Mouse (Mus musculus) midbrain, embryonic 11.5 days (tissue): ENCODE measurements around the gene Wwp2. TPM values are rescaled to one million over a fixed set of nuclear protein-coding genes. Genes with fewer than 3 reads are reported as not detected.

Experiments used
- ATAC-seq: fragments of 200-750 bp; cut with Nextera tagmentation; 2 replicates; pipeline ENCODE4 v1.8.0; 2017; ENCODE audit warnings: moderate TSS enrichment, moderate library complexity; ENCODE audit not compliant: low FRiP score
- DNase-seq: peaks from one replicate; pipeline ENCODE4 v3.0.0; 2015; ENCODE audit warnings: low spot score; ENCODE audit errors: missing footprints
- H3K27ac ChIP-seq: fragments of 300-500 bp; sonication (generic); 2 replicates; pipeline ENCODE4 v1.5.1; 2014; ENCODE audit warnings: low read depth, low read length
- H3K27me3 ChIP-seq: fragments of 300-500 bp; sonication (generic); 2 replicates; pipeline ENCODE4 v1.6.1; 2014; ENCODE audit warnings: mild to moderate bottlenecking, low read length, moderate library complexity, mixed read lengths; ENCODE audit not compliant: control insufficient read depth, insufficient read depth
- H3K36me3 ChIP-seq: fragments of 300-500 bp; sonication (generic); 2 replicates; pipeline ENCODE4 v1.6.1; 2014; ENCODE audit warnings: mild to moderate bottlenecking, low read length, moderate library complexity, mixed read lengths; ENCODE audit not compliant: control insufficient read depth, insufficient read depth
- H3K4me1 ChIP-seq: fragments of 300-500 bp; sonication (generic); 2 replicates; pipeline ENCODE4 v1.6.1; 2014; ENCODE audit warnings: low read length; ENCODE audit not compliant: control insufficient read depth, insufficient read depth
- H3K4me2 ChIP-seq: fragments of 300-500 bp; sonication (generic); 2 replicates; pipeline ENCODE4 v1.6.1; 2014; ENCODE audit warnings: mild to moderate bottlenecking, moderate library complexity
- H3K4me3 ChIP-seq: fragments of 300-500 bp; sonication (generic); 2 replicates; pipeline ENCODE4 v1.5.1; 2014; ENCODE audit warnings: low read depth, low read length
- H3K9ac ChIP-seq: fragments of 300-500 bp; sonication (generic); 2 replicates; pipeline ENCODE4 v1.6.1; 2014; ENCODE audit warnings: low read length
- H3K9me3 ChIP-seq: fragments of 300-500 bp; sonication (generic); 2 replicates; pipeline ENCODE4 v1.6.1; 2016; ENCODE audit warnings: low read length; ENCODE audit not compliant: control insufficient read depth
- WGBS: fragments of 180-500 bp; shearing (Covaris S2); extraction: QIAGEN DNeasy Blood & Tissue Kit; methylation state at CpG from one replicate; pipeline ENCODE4 v1.1.7; 2014; 5-methylcytosine and 5-hydroxymethylcytosine counted together
- polyA plus RNA-seq: library from polyadenylated mRNA; unstranded; fragments of >200 nt; fragmentation: Nextera tagmentation; extraction: Ambion mirVana; gene quantifications from 2 replicates; pipeline ENCODE4 v1.2.1, GENCODE M21; 2014

Wwp2 gene
- polyA plus RNA-seq, 1 experiment from 2014 or later: 53.1 TPM

DNA sequence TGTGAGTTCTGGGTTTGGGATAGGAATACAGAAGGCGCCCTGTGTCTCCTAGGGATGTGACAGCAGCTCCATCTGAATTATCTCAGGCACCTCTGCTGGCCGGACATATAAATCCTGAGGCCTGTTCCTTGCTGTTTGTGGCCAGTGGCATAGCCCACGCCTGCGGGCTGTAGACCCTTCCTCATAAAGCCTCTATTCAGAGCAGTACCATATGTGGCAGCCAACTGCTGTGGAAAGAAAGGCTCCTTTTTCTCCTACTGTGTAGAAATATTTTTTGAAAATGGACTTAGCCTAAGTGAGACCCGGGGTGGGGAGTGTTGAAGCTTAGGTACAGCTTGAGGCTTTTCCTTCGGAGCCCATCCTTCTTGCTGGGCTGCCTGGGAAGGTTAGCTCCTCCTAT, 22.1 kb downstream of the Wwp2 start:
- 91% methylated on average over 6 of the region's 6 CpGs for WGBS
- H3K27ac ChIP-seq: no peak overlapping the region
- no peaks in the 10 kb centered on the region for H3K27me3 ChIP-seq
- no peak overlapping the region for H3K9ac ChIP-seq
- no peaks in the 10 kb centered on the region for H3K4me1 ChIP-seq
- H3K9me3 ChIP-seq: no peaks in the 10 kb centered on the region
- H3K36me3 ChIP-seq: 0 out of 2 replicates have a peak, but pooled peaks cover 5% of the 10 kb centered on the region
- ATAC-seq (no peak), DNase-seq (peak; percentile 17)
- no peak overlapping the region for H3K4me3 ChIP-seq
- no peak overlapping the region for H3K4me2 ChIP-seq

DNA sequence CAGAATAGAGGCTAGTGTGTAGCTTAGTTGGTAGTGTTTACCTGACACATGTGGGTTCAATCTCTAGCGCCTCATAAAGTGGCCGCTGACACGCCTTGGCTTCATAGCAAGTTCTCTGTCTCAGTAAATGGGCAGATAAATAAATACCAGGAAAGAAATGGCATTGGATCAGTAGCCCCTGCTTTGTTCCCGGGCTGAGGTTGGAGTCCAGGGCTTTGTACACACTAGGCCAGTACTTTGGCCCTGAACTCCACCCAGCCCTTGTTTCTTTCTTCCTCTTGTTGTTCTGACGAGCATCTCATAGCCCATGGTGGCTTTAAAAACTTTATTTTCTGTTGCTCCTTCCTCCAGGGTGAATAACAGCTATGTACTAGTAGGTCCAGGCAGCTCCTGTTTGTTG, 26.3 kb downstream of the Wwp2 start:
- Histone ChIP-seq H3K9me3 (no peaks in the 10 kb centered on the region), H3K4me1 (no peaks in the 10 kb centered on the region), H3K27me3 (no peaks in the 10 kb centered on the region), H3K4me3 (no peak overlapping the region), H3K4me2 (no peak overlapping the region), H3K36me3 (0 out of 2 replicates have a peak, but pooled peaks cover 5% of the 10 kb centered on the region), H3K27ac (no peak overlapping the region), H3K9ac (no peak overlapping the region)
- no peak for ATAC-seq
- peak; percentile 69 for DNase-seq
- 92% methylated on average over 5 of the region's 5 CpGs for WGBS

DNA sequence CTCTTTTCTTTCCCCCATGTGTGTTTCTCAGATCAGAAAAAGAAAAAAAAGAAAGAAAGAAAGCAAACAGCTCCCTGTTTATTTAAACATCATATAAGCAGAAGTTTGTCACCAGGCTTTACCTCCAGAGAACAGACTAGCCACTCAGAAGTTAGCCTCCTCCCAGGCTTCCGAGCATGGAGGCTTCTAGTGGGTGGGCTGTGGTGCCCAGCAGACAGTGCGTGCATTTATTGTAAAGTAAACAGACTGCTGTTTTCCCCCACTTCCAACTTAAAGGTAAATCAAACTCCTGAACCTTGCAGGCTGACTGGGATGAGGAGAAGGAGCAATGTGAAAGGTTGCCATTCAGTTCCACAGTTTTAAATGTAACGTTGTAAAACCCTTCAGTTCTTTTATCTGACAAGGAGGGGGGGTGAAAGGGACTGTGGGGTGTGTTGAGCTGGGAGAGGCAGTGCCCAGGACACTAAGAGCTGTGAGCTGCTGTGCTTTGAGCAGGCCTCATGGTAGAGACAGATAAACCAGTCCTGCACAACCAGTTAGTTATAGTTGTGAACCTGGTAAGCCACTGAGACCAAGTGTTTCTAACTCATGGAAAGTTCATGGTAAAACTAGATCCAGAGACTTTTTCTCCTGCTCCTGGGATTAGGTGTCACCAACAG, 29.3 kb downstream of the Wwp2 start:
- DNase-seq (peak; percentile 81), ATAC-seq (no peak)
- WGBS: 78% methylated on average over 3 of the region's 3 CpGs
- H3K4me1 ChIP-seq: no peaks in the 10 kb centered on the region; the same call in 1 of the 2 replicates
- no peak overlapping the region for H3K4me2 ChIP-seq
- no peak overlapping the region for H3K4me3 ChIP-seq
- H3K9ac ChIP-seq: no peak overlapping the region
- H3K9me3 ChIP-seq: no peaks in the 10 kb centered on the region
- H3K27ac ChIP-seq: no peak overlapping the region
- peaks cover 2% of the 10 kb centered on the region for H3K36me3 ChIP-seq
- no peaks in the 10 kb centered on the region for H3K27me3 ChIP-seq

DNA sequence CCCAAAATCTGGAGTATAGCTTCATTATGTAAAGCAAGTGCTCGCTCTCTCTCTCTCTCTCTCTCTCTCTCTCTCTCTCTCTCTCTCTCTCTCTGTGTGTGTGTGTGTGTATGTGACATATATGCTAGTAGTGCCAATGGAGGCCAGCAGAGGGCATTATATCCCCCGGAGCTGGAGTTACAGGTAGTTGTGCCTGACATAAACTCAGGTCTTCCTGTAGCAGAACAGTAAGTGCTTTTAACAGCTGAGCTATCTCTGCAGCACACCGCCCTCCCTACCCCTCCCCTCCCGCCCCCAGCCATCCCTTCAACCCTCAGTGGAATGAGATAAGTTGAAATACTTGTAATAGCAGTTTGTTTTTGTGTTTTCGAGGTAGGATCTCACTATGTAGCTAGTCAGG, 30.5 kb downstream of the Wwp2 start:
- Histone ChIP-seq H3K9me3 (no peaks in the 10 kb centered on the region), H3K9ac (no peak overlapping the region), H3K4me2 (no peak overlapping the region), H3K4me3 (no peak overlapping the region), H3K36me3 (peaks cover 2% of the 10 kb centered on the region), H3K27ac (no peak overlapping the region), H3K4me1 (no peaks in the 10 kb centered on the region; the same call in 1 of the 2 replicates), H3K27me3 (no peaks in the 10 kb centered on the region)
- DNase-seq (peak; percentile 65), ATAC-seq (no peak)
- WGBS: 90% methylated on average over 5 of the region's 5 CpGs

DNA sequence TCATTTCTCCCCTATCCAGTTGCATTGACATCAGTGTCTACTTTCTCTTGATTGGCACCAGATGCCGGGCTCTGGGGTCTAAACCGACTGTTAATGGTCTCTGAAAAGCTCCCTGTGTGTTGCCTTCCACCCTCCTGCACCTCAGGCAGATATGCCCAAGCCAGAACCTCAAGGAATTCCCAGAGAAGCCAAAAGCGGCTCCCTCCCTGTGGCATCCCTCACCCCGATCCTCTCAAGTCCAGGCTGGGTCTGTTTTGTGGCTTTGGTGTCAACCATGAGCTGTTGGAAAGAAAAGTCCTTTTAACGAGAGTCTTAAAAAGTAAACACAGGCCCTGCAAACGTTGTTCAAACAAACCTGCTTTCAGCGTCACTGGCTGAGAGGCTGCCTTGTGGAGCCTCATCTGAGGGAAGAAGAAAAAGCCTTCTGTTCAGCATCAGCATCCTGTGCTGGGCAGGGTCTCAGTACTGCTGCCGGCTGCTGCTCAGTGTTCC, 32.7 kb downstream of the Wwp2 start:
- no peaks in the 10 kb centered on the region for H3K9me3 ChIP-seq
- H3K36me3 ChIP-seq: no peaks in the 10 kb centered on the region; the same call in none of the 2 replicates
- ATAC-seq (no peak), DNase-seq (peak; percentile 83)
- H3K4me3 ChIP-seq: no peak overlapping the region
- no peak overlapping the region for H3K9ac ChIP-seq
- WGBS: 59% methylated on average over 8 of the region's 8 CpGs
- H3K27ac ChIP-seq: no peak overlapping the region; the same call in 1 of the 2 replicates
- no peak overlapping the region for H3K4me2 ChIP-seq
- no peaks in the 10 kb centered on the region; the same call in 1 of the 2 replicates for H3K4me1 ChIP-seq
- H3K27me3 ChIP-seq: no peaks in the 10 kb centered on the region

DNA sequence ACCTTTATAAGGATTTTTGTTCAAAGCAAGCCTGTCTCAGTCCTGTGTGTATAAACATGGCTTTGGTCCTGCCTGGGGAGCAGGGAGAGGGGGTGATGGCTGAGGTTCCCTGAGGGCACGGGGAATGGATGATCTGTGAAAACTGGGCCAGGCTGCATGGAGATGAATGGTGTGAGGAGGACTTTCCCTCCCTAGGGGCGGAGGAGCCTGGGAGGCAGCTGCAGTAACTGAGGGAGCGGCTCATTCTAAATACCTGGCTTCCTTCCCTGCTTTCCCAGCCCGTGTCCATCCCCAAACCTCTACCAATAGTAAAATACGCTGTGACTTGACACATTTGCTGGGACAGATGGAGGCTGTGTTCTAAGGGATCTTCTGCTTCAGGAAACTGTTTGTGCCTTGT, 34.1 kb downstream of the Wwp2 start:
- H3K27ac ChIP-seq: no peak overlapping the region
- no peaks in the 10 kb centered on the region; the same call in none of the 2 replicates for H3K36me3 ChIP-seq
- H3K4me1 ChIP-seq: no peaks in the 10 kb centered on the region; the same call in 1 of the 2 replicates
- H3K27me3 ChIP-seq: no peaks in the 10 kb centered on the region
- no peak for ATAC-seq
- no peaks in the 10 kb centered on the region for H3K9me3 ChIP-seq
- 85% methylated on average over 5 of the region's 5 CpGs for WGBS
- H3K9ac ChIP-seq: no peak overlapping the region
- H3K4me3 ChIP-seq: no peak overlapping the region
- DNase-seq: no peak
- no peak overlapping the region for H3K4me2 ChIP-seq

DNA sequence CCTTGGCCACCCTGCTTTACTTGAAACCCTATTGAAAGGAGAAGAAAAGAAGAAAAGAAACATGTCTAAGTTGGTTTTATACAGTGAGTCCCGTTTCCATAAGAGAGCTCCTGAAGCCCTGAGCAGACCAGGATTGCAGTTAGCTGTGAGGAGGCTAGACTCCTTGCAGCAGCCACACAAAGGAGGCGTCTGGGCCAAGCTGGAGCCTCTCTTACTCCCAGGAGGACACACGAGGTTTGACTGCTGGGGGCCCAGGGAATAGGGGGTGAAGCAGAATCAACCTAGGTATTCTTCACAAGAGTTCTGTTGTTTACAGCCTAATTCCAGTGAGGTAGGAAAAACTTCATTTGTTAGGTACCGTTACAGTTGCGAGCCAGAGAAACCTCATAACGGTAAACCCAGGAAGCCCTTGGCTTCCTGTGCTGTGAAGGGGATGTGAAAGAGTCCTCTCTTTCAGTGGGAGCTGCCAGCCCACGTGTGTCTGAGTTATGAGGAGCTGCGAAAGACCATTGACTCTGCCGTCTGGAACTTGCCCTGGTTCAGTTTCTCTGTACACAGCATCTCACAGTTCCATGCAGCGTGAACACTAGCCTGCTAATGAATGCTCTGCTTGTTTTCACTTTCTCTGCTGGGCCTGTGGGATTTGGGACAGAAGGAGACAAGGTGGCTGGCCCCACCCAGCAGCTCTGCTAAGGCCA, 36.4 kb downstream of the Wwp2 start:
- 82% methylated on average over 10 of the region's 10 CpGs for WGBS
- Histone ChIP-seq H3K27ac (no peak overlapping the region; the same call in 1 of the 2 replicates), H3K36me3 (no peaks in the 10 kb centered on the region; the same call in none of the 2 replicates)

DNA sequence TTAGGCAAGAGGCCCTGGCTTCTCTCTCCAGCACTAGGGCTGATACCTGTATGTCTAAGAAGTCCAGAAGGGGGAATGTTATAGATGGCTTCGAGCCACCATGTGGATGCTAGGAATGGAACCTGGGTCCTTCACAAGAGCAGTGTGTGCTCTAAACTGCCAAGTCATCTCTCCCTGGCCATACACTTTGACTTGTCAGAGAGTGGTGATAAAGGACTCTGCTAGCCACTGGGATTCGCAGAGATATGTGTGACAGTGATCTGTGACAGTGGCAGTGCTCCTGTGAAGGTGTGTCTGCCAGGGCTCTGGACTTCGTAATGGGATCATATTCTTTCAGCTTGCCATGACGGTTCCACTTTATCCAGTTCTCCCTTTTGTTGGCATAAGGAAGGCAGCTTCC, 37.2 kb downstream of the Wwp2 start:
- H3K27ac ChIP-seq: no peak overlapping the region
- H3K4me2 ChIP-seq: no peak overlapping the region
- H3K4me3 ChIP-seq: no peak overlapping the region
- 94% methylated on average over 4 of the region's 4 CpGs for WGBS
- no peaks in the 10 kb centered on the region for H3K9me3 ChIP-seq
- no peak overlapping the region for H3K9ac ChIP-seq
- H3K27me3 ChIP-seq: no peaks in the 10 kb centered on the region
- ATAC-seq (no peak), DNase-seq (peak; percentile 4)
- no peaks in the 10 kb centered on the region; the same call in 1 of the 2 replicates for H3K36me3 ChIP-seq
- H3K4me1 ChIP-seq: no peaks in the 10 kb centered on the region; the same call in 1 of the 2 replicates

More for the DNA sequence above, 36.4 kb downstream of the Wwp2 start:
- Histone ChIP-seq H3K4me2 (no peak overlapping the region), H3K4me1 (no peaks in the 10 kb centered on the region; the same call in 1 of the 2 replicates), H3K27me3 (no peaks in the 10 kb centered on the region), H3K9ac (no peak overlapping the region), H3K9me3 (no peaks in the 10 kb centered on the region), H3K4me3 (no peak overlapping the region)
- DNase-seq (peak; percentile 45), ATAC-seq (no peak)

DNA sequence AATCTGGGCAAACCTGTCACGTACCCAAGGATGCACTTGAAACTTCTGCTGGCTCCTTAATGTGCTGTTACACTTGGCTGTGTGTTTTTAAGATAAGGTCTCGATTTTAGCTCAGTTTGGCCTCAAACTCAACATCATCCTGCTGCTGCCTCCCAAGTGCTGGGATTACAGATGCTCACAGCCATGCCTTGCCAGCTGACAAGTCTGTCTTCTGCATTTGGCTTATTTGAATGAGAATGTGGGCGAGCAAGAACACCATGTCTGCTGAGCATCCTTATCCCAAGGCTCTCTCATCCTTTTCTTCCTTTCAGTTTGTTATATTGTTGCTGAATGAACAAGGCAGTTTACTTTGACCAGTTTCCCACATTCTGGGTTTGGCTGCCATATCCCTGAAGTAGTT, 39.4 kb downstream of the Wwp2 start:
- 83% methylated on average over 3 of the region's 3 CpGs for WGBS
- ATAC-seq: no peak

More for the DNA sequence above, 39.4 kb downstream of the Wwp2 start:
- H3K9ac ChIP-seq: no peak overlapping the region
- H3K4me1 ChIP-seq: no peaks in the 10 kb centered on the region
- no peak overlapping the region for H3K4me3 ChIP-seq
- no peak overlapping the region for H3K4me2 ChIP-seq
- no peaks in the 10 kb centered on the region for H3K36me3 ChIP-seq
- H3K9me3 ChIP-seq: no peaks in the 10 kb centered on the region
- H3K27ac ChIP-seq: no peak overlapping the region
- no peaks in the 10 kb centered on the region for H3K27me3 ChIP-seq
- peak; percentile 59 for DNase-seq
